Mouse (Mus musculus): ENCODE data around the gene Blvra. TPM values are rescaled to one million over a fixed set of nuclear protein-coding genes. Genes with fewer than 3 reads are reported as not detected.
A peak's percentile ranks its signal among the peaks of the same experiment; 100 is the strongest.
"Not testable (repeated sequence)": the region's sequence is repeated elsewhere in the genome, so short reads cannot be mapped to it uniquely, and the experiment has no call there.

Gene Blvra
- 43.6 and 43.7 TPM in 2 replicates for polyA plus RNA-seq (2015; fragmentation: Nextera tagmentation; extraction: Ambion mirVana)

DNA sequence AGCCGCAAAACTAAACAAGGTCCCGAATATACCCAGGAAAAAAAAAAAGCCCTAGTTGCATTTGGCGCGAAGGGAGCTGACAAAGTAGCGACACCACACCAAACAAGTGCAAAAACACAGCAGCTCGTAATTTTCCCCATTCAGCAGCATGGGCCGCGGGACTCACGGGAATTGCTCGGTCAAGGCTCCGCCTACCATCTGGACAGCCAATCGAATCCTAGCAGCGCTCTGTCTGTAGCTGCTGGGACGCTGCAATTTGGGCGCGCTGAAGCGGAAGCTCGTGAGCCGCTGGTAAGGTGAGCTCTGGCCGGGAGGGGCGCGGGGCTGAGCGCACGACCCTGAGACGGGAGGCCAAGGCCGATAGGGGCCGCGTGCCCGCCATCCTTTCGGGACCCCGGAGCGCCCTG is at the start of gene Blvra:
Gene Blvra (plus strand): TSS at position 231 of the 407 bp plus-strand sequence.
- Histone ChIP-seq H3K36me3 (peaks cover 13% of the 10 kb centered on the region; the same call in 1 of the 2 replicates), H3K9me3 (replicated peaks) (no peaks in the 10 kb centered on the region), H3K4me1 (peaks cover 13% of the 10 kb centered on the region), H3K4me2 (peak within 1 kb of the TSS; percentile 71), H3K27ac (peak within 1 kb of the TSS; percentile 75), H3K9ac (peak within 1 kb of the TSS; percentile 73), H3K4me3 (replicated peaks) (peak within 1 kb of the TSS; percentile 75), H3K27me3 (no peaks in the 10 kb centered on the region)
- 0% methylated on average over 32 of the region's 32 CpGs for WGBS
- peak; percentile 100 for ATAC-seq (replicated peaks; ENCODE audit: low FRiP score)

DNA sequence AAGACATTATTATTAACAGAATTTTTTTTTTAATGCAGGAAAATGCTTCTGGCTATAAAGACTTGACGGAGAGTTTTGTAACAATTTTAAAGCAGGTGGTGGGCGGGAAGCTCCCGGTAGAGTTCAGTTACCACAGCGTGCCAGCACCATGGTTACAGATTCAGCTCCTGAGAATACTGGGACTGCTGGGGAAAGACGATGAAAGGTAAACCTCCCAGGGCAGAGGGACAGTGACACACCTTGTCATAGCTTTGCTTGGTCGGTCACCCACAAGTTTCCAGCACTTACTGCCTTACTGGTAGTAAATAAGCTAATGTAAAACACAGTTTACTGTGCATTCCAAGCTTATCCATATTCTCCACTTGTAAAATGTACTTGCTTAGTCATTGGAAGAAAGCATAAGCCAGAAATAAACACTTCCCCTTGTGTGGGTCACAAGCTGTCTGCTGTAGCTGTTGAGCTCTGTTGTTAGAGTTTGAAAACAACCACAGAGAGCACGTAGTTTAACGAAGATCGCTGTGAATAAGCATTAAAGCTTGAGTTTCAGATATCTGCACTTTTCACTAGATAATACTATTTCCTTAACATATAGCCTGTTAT is 35.4 kb upstream of the Blvra start:
- Histone ChIP-seq H3K36me3 (peaks cover 52% of the 10 kb centered on the region), H3K9ac (no peak overlapping the region)

DNA sequence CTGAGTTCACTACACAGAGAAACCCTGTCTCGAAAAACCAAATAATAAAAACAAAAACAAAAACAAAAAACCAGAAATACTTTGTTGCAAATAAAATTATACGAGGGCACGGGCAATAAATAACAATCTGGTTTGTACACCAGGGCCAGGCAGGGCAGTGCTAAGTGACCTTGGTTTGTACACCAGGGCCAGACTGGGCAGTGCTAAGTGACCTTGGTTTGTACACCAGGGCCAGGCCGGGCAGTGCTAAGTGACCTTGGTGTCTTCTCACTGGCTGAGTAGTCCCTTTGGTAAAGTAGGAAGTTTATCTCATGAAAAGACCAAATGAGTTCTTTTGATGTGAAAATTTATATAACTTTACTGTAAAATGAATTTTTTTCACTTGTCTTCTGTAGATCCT is 33.2 kb upstream of the Blvra start:
- H3K9me3 ChIP-seq (replicated peaks), result no peaks in the 10 kb centered on the region
- no peak overlapping the region for H3K27ac ChIP-seq
- H3K9ac ChIP-seq, result no peak overlapping the region
- no peaks in the 10 kb centered on the region for H3K27me3 ChIP-seq
- H3K4me2 ChIP-seq, result no peak overlapping the region
- peaks cover 51% of the 10 kb centered on the region for H3K36me3 ChIP-seq
- no peak overlapping the region for H3K4me3 ChIP-seq (replicated peaks)
- H3K4me1 ChIP-seq, result no peaks in the 10 kb centered on the region
- 89% methylated on average over 4 of the region's 4 CpGs for WGBS
- ATAC-seq (replicated peaks; ENCODE audit: low FRiP score), result no peak

More for the DNA sequence above, 35.4 kb upstream of the Blvra start:
- Histone ChIP-seq H3K4me3 (replicated peaks) (no peak overlapping the region), H3K27me3 (no peaks in the 10 kb centered on the region), H3K9me3 (replicated peaks) (no peaks in the 10 kb centered on the region), H3K4me2 (no peak overlapping the region), H3K4me1 (no peaks in the 10 kb centered on the region), H3K27ac (no peak overlapping the region)
- no peak for ATAC-seq (replicated peaks; ENCODE audit: low FRiP score)
- 93% methylated on average over 9 of the region's 9 CpGs for WGBS

DNA sequence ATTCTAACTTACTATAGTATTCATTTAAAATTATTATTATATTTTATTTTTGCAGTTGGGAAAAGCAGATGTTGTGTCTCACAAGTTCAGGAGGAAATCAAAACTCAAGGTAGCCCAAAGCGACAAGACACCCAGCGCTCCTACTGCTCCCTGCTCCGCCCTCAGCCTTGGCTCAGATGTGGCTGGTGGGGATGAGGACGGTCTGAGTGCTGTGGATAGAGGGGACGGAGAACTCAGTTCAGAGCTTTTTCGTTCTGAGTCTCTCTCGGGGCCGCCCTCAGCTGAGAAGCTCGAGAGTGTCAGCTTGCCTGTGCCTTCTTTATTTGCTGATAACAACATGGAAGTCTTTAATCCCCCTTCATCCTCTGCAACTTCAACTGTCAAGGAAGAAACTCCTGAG is 9.0 kb upstream of the Blvra start:
- Histone ChIP-seq H3K4me3 (replicated peaks) (no peak overlapping the region), H3K27me3 (no peaks in the 10 kb centered on the region), H3K9ac (no peak overlapping the region), H3K9me3 (replicated peaks) (no peaks in the 10 kb centered on the region), H3K4me2 (no peak overlapping the region), H3K4me1 (no peaks in the 10 kb centered on the region), H3K27ac (no peak overlapping the region), H3K36me3 (peaks cover 72% of the 10 kb centered on the region)
- ATAC-seq (replicated peaks; ENCODE audit: low FRiP score), result no peak
- 94% methylated on average over 9 of the region's 9 CpGs for WGBS

DNA sequence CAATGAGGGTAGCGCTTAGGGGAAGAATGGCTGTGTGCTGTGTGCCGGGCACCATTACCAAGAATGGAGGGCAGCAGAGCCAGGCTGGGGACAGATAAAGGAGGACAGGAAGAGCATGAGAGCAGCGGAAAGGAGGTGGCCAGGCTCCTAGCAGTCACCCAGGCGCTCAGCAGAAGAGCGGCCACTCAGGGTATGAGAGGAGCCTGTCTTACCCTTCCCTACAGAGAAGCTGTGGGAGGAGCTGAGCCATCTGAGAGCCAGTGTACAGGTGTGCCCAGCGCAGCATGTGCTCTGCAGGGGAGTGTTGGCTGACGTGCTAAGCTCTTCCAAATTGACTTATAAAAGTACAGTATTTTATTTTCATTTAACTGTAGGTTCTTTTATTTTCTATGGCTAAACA is 1.7 kb upstream of the Blvra start:
- H3K4me3 ChIP-seq (replicated peaks), result no peak overlapping the region
- no peak overlapping the region for H3K9ac ChIP-seq
- ATAC-seq (replicated peaks; ENCODE audit: low FRiP score), result no peak
- no peak overlapping the region for H3K4me2 ChIP-seq
- peaks cover 13% of the 10 kb centered on the region; the same call in 1 of the 2 replicates for H3K36me3 ChIP-seq
- WGBS, result 81% methylated on average over 7 of the region's 7 CpGs
- H3K4me1 ChIP-seq, result peaks cover 13% of the 10 kb centered on the region
- H3K27ac ChIP-seq, result no peak overlapping the region
- no peaks in the 10 kb centered on the region for H3K27me3 ChIP-seq
- no peaks in the 10 kb centered on the region for H3K9me3 ChIP-seq (replicated peaks)

DNA sequence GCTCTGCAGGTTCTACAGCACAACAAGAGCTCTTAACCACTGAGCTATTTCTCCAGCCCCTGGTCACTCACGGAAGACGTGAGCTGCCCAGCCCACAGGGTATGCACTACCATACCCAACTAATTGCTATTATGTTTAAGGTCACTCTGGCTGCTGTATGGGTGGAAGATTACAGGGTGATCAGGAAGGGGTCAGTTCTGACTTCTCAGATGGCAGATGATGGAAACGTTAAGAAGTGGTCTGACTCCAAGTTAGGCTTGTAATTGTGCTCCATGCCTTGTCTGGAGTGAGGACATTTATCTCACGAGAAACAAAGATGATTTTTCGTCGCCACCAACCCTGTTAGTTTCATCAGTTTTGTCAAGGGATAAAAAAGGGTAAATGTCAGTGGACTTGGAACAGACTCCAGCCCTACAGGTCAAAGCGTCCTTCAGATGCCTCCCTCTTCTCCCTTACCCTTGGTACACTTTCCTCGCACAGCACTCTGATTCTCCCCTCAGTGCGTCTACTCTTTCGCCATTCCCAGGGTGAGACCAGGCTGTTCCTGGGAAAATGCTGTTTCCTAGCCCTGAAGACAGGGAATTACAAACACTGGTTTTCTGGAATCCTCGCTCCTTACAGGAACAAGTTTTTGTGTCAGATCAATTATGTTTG is 557 bp upstream of the Blvra start:
- Histone ChIP-seq H3K4me3 (replicated peaks) (peak overlapping the region; percentile 75), H3K4me2 (peak overlapping the region; percentile 71), H3K27ac (peak overlapping the region; percentile 75), H3K27me3 (no peaks in the 10 kb centered on the region), H3K9ac (peak overlapping the region; percentile 73), H3K9me3 (replicated peaks) (no peaks in the 10 kb centered on the region), H3K36me3 (peaks cover 13% of the 10 kb centered on the region; the same call in 1 of the 2 replicates), H3K4me1 (peaks cover 13% of the 10 kb centered on the region)
- 8% methylated on average over 11 of the region's 11 CpGs for WGBS
- no peak for ATAC-seq (replicated peaks; ENCODE audit: low FRiP score)

DNA sequence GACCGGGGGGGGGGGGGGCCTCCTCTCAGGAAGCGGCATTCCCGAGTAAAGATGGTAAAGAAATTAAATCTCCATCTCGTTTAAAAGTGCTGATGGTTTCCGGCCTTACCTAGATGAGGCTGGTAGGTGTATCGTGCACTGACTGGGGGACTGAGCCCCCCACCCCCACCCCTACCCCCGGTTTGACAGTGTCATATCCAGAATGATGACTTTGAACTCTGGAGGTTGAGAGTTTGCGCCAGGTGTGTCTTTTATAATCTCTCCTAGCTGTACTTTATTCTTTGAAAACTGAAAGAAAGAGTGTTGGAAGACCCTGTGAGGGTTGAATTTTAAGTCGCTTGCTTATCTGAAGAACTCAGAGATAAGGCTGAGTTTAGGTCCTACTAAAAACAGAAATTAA is 414 bp downstream of the Blvra start:
- Histone ChIP-seq H3K4me3 (replicated peaks) (peak overlapping the region; percentile 75), H3K27ac (peak overlapping the region; percentile 75), H3K9me3 (replicated peaks) (no peaks in the 10 kb centered on the region), H3K27me3 (no peaks in the 10 kb centered on the region), H3K9ac (peak overlapping the region; percentile 73), H3K36me3 (peaks cover 9% of the 10 kb centered on the region; the same call in 1 of the 2 replicates), H3K4me2 (peak overlapping the region; percentile 71), H3K4me1 (peaks cover 13% of the 10 kb centered on the region)
- WGBS, result 12% methylated on average over 9 of the region's 9 CpGs
- ATAC-seq (replicated peaks; ENCODE audit: low FRiP score), result no peak; the same call in 1 of the 2 replicates

DNA sequence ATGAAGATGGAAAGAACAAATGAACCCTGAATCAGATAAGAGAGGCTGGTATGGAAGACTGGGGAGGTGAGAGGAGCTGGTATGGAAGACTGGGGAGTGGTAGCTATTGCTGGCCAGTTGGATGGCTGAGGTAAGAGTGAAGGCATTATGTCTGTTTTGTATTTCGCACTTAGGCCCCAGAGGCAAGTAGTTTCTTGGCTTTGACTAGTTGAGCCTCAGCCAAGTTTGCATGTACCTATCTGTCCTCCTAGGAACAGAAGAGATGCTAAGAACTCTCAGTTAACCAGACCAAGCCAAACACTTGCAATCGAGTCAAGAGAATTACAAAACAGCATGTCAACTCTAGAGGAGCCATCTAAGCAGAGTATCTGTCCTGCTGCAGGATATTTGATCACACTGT is 3.7 kb downstream of the Blvra start:
- WGBS, result 94% methylated on average over 2 of the region's 2 CpGs
- ATAC-seq (replicated peaks; ENCODE audit: low FRiP score), result no peak

DNA sequence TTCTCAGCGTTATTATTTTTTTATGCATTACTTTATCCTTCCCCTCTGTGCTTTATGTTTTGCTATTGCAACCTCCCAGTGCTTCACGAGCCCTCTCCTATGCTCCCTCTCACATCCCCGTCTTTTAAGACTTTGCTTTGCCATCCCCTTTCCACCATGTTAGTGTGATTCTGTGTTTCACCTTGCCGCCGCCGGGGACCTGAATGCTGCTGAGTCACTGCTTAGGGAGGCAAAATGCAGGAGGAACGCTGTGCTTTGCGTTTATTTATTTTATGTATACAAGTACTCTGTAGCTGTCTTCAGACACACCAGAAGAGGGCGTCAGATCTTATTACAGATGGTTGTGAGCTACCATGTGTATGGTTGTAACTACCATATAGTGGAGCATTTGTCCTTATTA is 7.1 kb downstream of the Blvra start:
- H3K4me2 ChIP-seq, result no peak overlapping the region
- H3K9ac ChIP-seq, result no peak overlapping the region
- H3K4me1 ChIP-seq, result no peaks in the 10 kb centered on the region
- no peaks in the 10 kb centered on the region for H3K9me3 ChIP-seq (replicated peaks)
- 79% methylated on average over 9 of the region's 9 CpGs for WGBS
- H3K27ac ChIP-seq, result no peak overlapping the region
- no peaks in the 10 kb centered on the region; the same call in 1 of the 2 replicates for H3K36me3 ChIP-seq
- no peaks in the 10 kb centered on the region for H3K27me3 ChIP-seq
- H3K4me3 ChIP-seq (replicated peaks), result no peak overlapping the region
- no peak for ATAC-seq (replicated peaks; ENCODE audit: low FRiP score)

More for the DNA sequence above, 3.7 kb downstream of the Blvra start:
- H3K4me3 ChIP-seq (replicated peaks), result no peak overlapping the region
- H3K9ac ChIP-seq, result no peak overlapping the region
- no peaks in the 10 kb centered on the region for H3K9me3 ChIP-seq (replicated peaks)
- no peak overlapping the region for H3K27ac ChIP-seq
- H3K27me3 ChIP-seq, result no peaks in the 10 kb centered on the region
- no peaks in the 10 kb centered on the region for H3K36me3 ChIP-seq
- H3K4me2 ChIP-seq, result no peak overlapping the region
- H3K4me1 ChIP-seq, result peaks cover 13% of the 10 kb centered on the region

DNA sequence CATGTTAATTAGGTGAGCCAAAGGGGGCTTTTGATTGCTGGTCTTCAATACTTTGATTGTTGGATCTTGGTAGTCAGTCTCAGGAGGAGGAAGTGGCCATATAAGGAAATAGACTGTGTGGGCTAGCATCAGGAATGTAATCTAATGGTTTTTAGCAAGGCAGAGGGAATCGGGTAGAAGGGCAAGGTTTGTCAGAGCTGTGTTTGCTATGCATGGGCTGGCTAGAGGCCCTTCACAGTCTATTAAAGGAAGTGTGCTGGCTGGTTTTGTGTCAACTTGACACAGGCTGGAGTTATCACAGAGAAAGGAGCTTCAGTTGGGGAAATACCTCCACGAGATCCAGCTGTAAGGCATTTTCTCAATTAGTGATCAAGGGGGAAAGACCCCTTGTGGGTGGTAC is 8.6 kb downstream of the Blvra start:
- not testable (repeated sequence) for H3K27me3 ChIP-seq; H3K27ac ChIP-seq; ATAC-seq (replicated peaks; ENCODE audit: low FRiP score); H3K4me3 ChIP-seq (replicated peaks); H3K9me3 ChIP-seq (replicated peaks); H3K36me3 ChIP-seq; H3K4me2 ChIP-seq; H3K4me1 ChIP-seq; H3K9ac ChIP-seq
- 58% methylated on average over 2 of the region's 2 CpGs for WGBS

DNA sequence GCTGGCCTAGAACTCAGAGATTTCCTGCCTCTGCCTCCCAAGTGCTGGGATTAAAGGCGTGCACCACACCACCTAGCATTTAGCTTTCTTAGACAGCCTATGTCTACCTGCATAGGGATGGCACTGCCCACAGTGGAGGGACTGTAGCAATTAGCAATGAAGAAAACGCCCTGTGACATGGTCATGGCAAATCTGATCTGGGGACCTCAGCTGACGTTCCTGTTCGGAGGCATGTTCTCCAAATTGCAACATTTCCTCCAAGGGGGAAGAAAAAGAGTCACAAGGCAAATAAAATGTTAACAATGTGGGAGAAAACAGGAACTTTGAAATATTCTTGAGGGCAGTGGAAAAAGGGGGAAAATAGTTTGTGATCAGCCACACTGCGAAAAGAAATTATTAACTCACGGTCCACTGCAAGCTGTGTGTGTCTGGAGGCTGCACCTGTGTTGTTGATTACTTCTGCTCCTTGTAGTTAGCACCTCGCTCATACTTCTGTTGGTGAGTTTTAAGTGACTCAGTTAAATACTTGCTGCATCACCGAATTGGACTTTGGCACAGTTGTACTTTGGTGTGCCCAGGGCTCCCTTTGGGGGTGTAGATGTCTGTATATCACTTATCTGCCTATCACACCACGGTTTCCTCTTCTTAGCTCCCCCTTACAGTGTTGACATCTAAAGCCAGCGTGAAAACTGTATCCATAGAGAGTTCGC is 9.6 kb downstream of the Blvra start:
- no peaks in the 10 kb centered on the region for H3K4me1 ChIP-seq
- H3K9ac ChIP-seq, result no peak overlapping the region
- no peaks in the 10 kb centered on the region; the same call in 1 of the 2 replicates for H3K36me3 ChIP-seq
- 80% methylated on average over 11 of the region's 11 CpGs for WGBS
- H3K4me2 ChIP-seq, result no peak overlapping the region
- H3K4me3 ChIP-seq (replicated peaks), result no peak overlapping the region
- H3K27ac ChIP-seq, result peak overlapping the region; percentile 59
- peak; percentile 70; the same call in 1 of the 2 replicates for ATAC-seq (replicated peaks; ENCODE audit: low FRiP score)
- no peaks in the 10 kb centered on the region for H3K27me3 ChIP-seq
- no peaks in the 10 kb centered on the region for H3K9me3 ChIP-seq (replicated peaks)

DNA sequence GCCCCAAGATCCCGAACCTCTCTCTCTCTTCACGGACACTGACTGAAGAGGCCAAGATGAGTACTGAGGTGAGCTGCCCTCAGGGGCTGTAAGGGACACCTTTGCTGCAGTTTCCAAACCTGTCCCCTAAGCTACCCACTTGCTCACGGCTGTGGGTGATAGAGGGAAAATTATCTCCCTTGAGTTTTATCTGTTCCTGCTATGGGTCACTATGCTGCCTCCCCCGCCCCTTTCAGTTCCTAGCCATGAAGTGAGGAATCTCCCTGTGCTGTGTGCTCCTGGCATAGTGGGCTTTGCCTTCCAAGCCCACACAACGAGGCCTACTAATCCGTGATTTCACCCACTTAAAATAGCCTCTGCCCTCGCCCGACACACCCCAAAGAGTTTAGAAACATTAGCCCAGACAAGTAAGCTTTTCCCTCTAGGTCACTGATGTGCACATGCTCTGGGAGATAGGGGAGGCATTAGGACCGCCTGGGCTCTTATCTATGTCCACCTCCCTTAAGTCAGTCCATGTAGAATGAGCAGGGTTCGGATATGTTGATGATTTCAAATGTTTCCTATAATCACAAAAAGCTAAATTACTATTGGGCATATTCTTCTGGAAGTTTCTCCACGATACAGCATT is 10.2 kb downstream of the Blvra start:
- Histone ChIP-seq H3K4me2 (no peak overlapping the region), H3K9me3 (replicated peaks) (no peaks in the 10 kb centered on the region), H3K27ac (peak overlapping the region; percentile 59; the same call in 1 of the 2 replicates), H3K4me3 (replicated peaks) (no peak overlapping the region), H3K9ac (no peak overlapping the region), H3K36me3 (no peaks in the 10 kb centered on the region; the same call in 1 of the 2 replicates), H3K27me3 (no peaks in the 10 kb centered on the region), H3K4me1 (no peaks in the 10 kb centered on the region)
- WGBS, result 88% methylated on average over 11 of the region's 11 CpGs
- ATAC-seq (replicated peaks; ENCODE audit: low FRiP score), result no peak
